Mouse (Mus musculus) naive thymus-derived CD4-positive, alpha-beta T cell, adult 2 months (primary cell): ENCODE data around the gene Nfkbib.

Experiments used
- DNase-seq: peaks from one replicate; pipeline ENCODE4 v3.0.0-alpha.2; 2011; ENCODE audit warnings: low read depth

The Nfkbib gene

DNA sequence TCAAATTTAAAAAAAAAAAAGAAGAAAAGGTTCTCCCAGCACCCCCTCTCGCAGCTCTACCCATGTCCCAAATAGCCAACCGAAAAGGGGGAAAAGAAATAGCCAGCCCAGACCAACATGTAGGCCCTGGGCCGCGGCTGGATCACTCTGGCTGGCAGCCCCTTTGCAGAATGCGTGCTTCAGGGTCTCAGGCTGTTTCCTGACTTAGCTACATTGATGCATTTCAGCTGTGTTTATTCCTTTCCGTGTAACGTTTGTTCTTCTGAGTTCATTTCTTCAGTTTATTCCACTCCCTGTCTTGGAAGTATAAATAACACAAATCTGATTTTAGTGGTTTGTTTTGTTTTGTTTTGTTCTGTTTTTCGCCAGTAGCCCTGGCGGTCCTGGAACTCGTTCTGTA, 49.6 kb downstream of the Nfkbib start:
- DNase-seq, result no peak

DNA sequence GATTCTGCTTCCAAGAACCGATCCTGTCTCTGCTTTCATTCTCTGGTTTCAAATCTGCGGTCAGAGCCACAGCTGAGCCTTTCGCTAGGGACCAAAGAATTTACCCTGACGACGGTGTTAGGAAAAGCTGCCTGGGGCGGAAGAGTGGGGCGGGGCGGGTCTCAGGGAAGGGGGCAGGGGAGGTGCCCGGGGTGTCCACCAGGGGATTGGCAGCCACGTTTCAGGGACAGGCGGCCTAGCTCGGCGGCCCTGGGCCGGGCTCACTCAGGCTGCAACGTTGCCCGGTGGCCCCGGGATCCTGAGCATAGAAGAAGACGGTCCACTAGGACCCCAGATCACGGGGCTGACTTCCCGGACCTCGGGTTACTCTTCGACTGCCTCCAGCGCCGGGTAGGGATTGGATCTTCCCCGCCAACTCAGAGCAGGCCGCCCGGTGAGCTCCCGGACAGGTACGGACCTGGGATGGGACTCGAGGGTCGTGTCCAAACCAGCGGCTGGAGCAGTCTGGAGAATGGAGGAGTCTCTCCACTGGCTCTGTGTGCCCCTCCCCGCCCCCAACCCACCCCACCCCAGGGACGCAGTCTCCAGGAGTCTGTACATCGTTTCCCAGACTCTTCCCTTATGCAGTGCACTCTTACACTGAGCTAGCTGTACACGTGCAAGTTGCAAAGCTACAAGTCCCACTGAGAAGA, 50.6 kb downstream of the Nfkbib start, which contains the start of gene Fbxo17:
TSS of gene Fbxo17 (plus strand) at position 215 of the 692 bp plus-strand sequence.
- DNase-seq, result peak; percentile 75

DNA sequence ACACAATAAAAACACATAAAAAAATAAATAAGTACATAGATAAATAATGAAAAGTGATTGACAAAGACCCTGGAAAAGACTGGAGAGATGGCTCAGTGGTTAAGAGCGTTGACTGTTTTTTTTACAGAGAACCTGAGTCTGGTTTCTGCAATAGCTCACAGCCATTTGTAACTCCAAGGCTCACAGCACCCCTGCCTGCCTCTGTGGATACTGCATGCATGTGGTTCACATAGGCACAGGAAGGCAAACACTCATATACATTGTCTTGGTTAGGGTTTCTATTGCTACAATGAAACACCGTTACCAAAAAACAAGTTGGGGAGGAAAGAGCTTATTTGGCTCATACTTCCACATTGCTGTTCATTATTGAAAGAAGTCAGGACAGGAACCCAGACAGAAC, 51.7 kb downstream of the Nfkbib start:
- DNase-seq, result peak; percentile 41

DNA sequence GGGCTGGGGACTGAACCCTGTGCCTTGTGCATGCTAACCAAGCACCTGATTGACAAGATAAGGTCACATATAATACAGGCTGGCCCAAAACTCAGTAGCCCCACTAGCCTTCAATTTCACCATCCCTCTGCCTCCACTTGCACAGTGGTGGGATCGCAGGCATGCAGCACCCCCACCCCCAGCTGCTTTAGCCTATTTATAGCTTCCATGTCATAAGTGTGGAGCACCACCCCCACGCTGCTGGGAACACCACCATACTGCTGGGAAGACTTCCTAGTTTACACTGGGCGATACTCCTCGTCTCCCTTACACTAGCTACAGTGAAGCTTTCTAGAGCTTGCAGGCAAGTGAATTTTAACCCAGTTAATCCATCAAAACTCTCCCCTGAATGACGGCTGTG, 52.6 kb downstream of the Nfkbib start:
- DNase-seq, result no peak

DNA sequence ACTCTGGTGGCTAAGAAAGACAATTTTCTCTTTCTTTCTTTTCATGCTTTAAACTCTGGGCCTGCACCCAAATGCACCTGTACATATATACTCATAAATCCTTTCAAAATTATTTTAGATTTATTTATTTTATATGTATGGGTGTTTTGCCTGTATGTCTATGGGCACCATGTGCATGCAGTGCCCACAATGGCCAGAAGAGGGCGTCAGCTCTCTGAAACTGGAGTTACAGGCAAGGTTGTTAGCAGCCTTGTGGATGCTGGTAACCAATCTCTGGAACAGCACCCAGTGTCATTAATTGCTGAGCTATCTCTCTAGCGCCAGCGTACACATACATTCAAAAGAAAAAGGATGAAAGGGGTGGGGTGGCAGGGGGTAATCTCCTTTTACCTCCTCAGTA, 56.4 kb downstream of the Nfkbib start:
- DNase-seq, result peak; percentile 38

DNA sequence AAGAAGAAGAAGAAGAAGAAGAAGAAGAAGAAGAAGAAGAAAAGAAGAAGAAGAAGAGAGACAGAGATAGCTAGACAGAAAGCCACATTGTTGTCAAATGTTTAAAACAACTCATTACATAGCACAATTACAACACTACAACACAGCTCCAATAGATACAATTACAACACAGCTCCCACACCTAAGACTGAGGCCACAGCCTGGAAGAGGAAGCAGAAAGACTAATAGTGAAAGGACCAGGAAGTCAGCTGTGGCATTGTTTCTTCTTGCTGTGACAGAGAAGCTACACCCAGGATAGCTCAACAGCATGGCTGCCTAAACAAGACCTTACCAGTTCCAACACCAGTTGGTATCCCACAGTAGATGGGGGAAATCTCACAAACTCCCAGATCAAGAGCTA, 57.9 kb downstream of the Nfkbib start:
- DNase-seq, result no peak
